Comparison of ENCODE assay signal across 10 mouse cellular contexts in genomic region chr5:140174814-140175490, GRCm38 (mm10).
A peak's percentile ranks its signal among the peaks of the same experiment; 100 is the strongest.
DNase-seq lines count a peak whose midpoint lies in the region; ATAC-seq and TF ChIP-seq lines count a peak whose summit lies in the region.
"Had no signal": no experiment of that assay in that cellular context is flagged by ENCODE, and none has a peak within 500 bp of the region (broad histone marks: within the 10 kb centered on the region; RNA-seq: fewer than 3 reads in every experiment).

No protein-coding gene starts in this region.

- in situ Hi-C loops in CH12.LX (cut with MboI; ENCODE audit: low pct_ligation_motif_present, low pct_unique_long_range_greater_than_20kb, low sequenced_read_pairs), result loop anchor here (25.0 kb wide), 1 partner anchor 237 kb away; the partner anchor contains the start of gene Eif3b

- no peaks in the 10 kb centered on the region for H3K9me3 ChIP-seq in forebrain, embryonic 14.5 days (replicated peaks; ENCODE audit: control insufficient read depth, low read length)
- no peaks in the 10 kb centered on the region for H3K9me3 ChIP-seq in forebrain, embryonic 11.5 days (ENCODE audit: control insufficient read depth, low read length)
- H3K9me3 ChIP-seq in CH12.LX (replicated peaks; ENCODE audit: low read length), result no peaks in the 10 kb centered on the region
- no peaks in the 10 kb centered on the region for H3K9me3 ChIP-seq in midbrain, embryonic 14.5 days (ENCODE audit: control insufficient read depth, low read length)
- no peaks in the 10 kb centered on the region for H3K9me3 ChIP-seq in heart, embryonic 11.5 days (replicated peaks; ENCODE audit: control insufficient read depth, low read length)
- H3K9me3 ChIP-seq: liver, embryonic 15.5 days had no signal

- H3K4me1 ChIP-seq in forebrain, embryonic 14.5 days (ENCODE audit: control insufficient read depth, insufficient read depth, low read length), result peaks cover 15% of the 10 kb centered on the region
- peaks cover 8% of the 10 kb centered on the region; the same call in 1 of the 2 replicates for H3K4me1 ChIP-seq in forebrain, embryonic 11.5 days (replicated peaks; ENCODE audit: control insufficient read depth, insufficient read depth, low read length)
- H3K4me1 ChIP-seq in CH12.LX (ENCODE audit: control insufficient read depth in 1 of 2, insufficient read depth in 2 of 2), result peaks cover 2 to 23% of the 10 kb centered on the region in 2 experiments; a peak in 2 of 4 replicates
- peaks cover 27% of the 10 kb centered on the region for H3K4me1 ChIP-seq in midbrain, embryonic 14.5 days (ENCODE audit: control insufficient read depth, insufficient read depth, low read length)
- H3K4me1 ChIP-seq in heart, embryonic 11.5 days (ENCODE audit: control insufficient read depth, insufficient read depth, low read length), result peaks cover 11% of the 10 kb centered on the region
- H3K4me1 ChIP-seq: liver, embryonic 15.5 days had no signal

- no peak for DNase-seq in forebrain, embryonic 14.5 days (ENCODE audit: low spot score)
- no peak for DNase-seq in forebrain, embryonic 11.5 days (ENCODE audit: low spot score)
- DNase-seq in CH12.LX (ENCODE audit: extremely low read depth), result no peak
- DNase-seq in midbrain, embryonic 14.5 days, result peak; percentile 63
- DNase-seq in embryo, embryonic 10 days (ENCODE audit: low spot score), result no peak
- no peak for DNase-seq in heart, adult 9 months (ENCODE audit: low spot score in 2 of 2)
- DNase-seq: right cerebral cortex, postnatal 25 days had no signal

- 81% methylated on average over 14 of the region's 14 CpGs for WGBS in forebrain, embryonic 14.5 days
- whole genome bisulfite sequencing in forebrain, embryonic 11.5 days, result 84% methylated on average over 14 of the region's 14 CpGs
- WGBS in midbrain, embryonic 14.5 days, result 53% methylated on average over 14 of the region's 14 CpGs
- WGBS in heart, embryonic 11.5 days (ENCODE audit: insufficient replicate concordance), result 83% methylated on average over 14 of the region's 14 CpGs

- no peak for TF ChIP-seq POLR2A in CH12.LX (IDR thresholded peaks at IDR 0.05; ENCODE audit: low read depth, low read length)

- no peak overlapping the region for H3K9ac ChIP-seq in forebrain, embryonic 14.5 days (ENCODE audit: low read length)
- H3K9ac ChIP-seq in forebrain, embryonic 11.5 days (ENCODE audit: low read length), result no peak overlapping the region
- no peak overlapping the region for H3K9ac ChIP-seq in CH12.LX (ENCODE audit: insufficient read depth, low read depth)
- H3K9ac ChIP-seq in midbrain, embryonic 14.5 days (replicated peaks; ENCODE audit: low read length), result no peak overlapping the region
- H3K9ac ChIP-seq in heart, embryonic 11.5 days (ENCODE audit: low read depth, low read length), result no peak overlapping the region
- H3K9ac ChIP-seq: liver, embryonic 15.5 days had no signal

- dilution Hi-C loops in CH12.LX (cut with MboI; ENCODE audit: extremely low pct_ligation_motif_present, extremely low pct_unique_long_range_greater_than_20kb, low sequenced_read_pairs), result no loop called here

- H3K79me2 ChIP-seq in CH12.LX (replicated peaks; ENCODE audit: control insufficient read depth, extremely low read depth, insufficient read depth, poor library complexity, severe bottlenecking), result no peaks in the 10 kb centered on the region

- TF ChIP-seq EP300 in CH12.LX (IDR thresholded peaks at IDR 0.05; ENCODE audit: low read length), result no peak

- no peak for ATAC-seq in forebrain, embryonic 14.5 days
- no peak for ATAC-seq in forebrain, embryonic 11.5 days (replicated peaks; ENCODE audit: low FRiP score)
- ATAC-seq in granulocyte monocyte progenitor cell, adult 5-6 weeks (replicated peaks; ENCODE audit: poor library complexity, severe bottlenecking), result peak; percentile 19; the same call in 1 of the 2 replicates
- no peak for ATAC-seq in midbrain, embryonic 14.5 days (ENCODE audit: low FRiP score, low TSS enrichment)
- ATAC-seq in heart, embryonic 11.5 days (replicated peaks; ENCODE audit: insufficient number of reproducible peaks, low FRiP score, low TSS enrichment), result no peak

- H3K36me3 ChIP-seq in forebrain, embryonic 14.5 days (ENCODE audit: control insufficient read depth, insufficient read depth, low read length), result no peaks in the 10 kb centered on the region
- no peaks in the 10 kb centered on the region for H3K36me3 ChIP-seq in forebrain, embryonic 11.5 days (ENCODE audit: control insufficient read depth, insufficient read depth, low read length)
- H3K36me3 ChIP-seq in CH12.LX (replicated peaks in 1 of 2; ENCODE audit: control insufficient read depth in 1 of 2, insufficient read depth in 1 of 2, low read length in 1 of 2), result peaks cover 0 to 61% of the 10 kb centered on the region in 2 experiments
- no peaks in the 10 kb centered on the region for H3K36me3 ChIP-seq in midbrain, embryonic 14.5 days (ENCODE audit: control insufficient read depth, insufficient read depth, low read length)
- H3K36me3 ChIP-seq in heart, embryonic 11.5 days (ENCODE audit: control insufficient read depth, insufficient read depth, low read length), result no peaks in the 10 kb centered on the region
- H3K36me3 ChIP-seq: liver, embryonic 15.5 days had no signal

- H3K4me2 ChIP-seq in forebrain, embryonic 14.5 days (ENCODE audit: low read length), result no peak overlapping the region
- no peak overlapping the region for H3K4me2 ChIP-seq in forebrain, embryonic 11.5 days (ENCODE audit: low read depth, low read length, severe bottlenecking)
- no peak overlapping the region for H3K4me2 ChIP-seq in CH12.LX (ENCODE audit: insufficient read depth, low read depth, poor library complexity, severe bottlenecking)
- no peak overlapping the region for H3K4me2 ChIP-seq in midbrain, embryonic 14.5 days (ENCODE audit: low read length)
- no peak overlapping the region for H3K4me2 ChIP-seq in heart, embryonic 11.5 days
- H3K4me2 ChIP-seq: liver, embryonic 15.5 days had no signal

- TF ChIP-seq RAD21 in CH12.LX (IDR thresholded peaks at IDR 0.05; ENCODE audit: low read depth, low read length), result no peak

- no peak for TF ChIP-seq CTCF in CH12.LX (conservative IDR thresholded peaks at IDR 0.05 in 1 of 2, IDR thresholded peaks at IDR 0.05 in 1 of 2; ENCODE audit: low read depth in 2 of 2, low read length in 2 of 2)

- no peaks in the 10 kb centered on the region for H3K27me3 ChIP-seq in forebrain, embryonic 14.5 days (replicated peaks; ENCODE audit: control insufficient read depth, insufficient read depth, low read length)
- H3K27me3 ChIP-seq in forebrain, embryonic 11.5 days (ENCODE audit: control insufficient read depth, insufficient read depth, low read length), result no peaks in the 10 kb centered on the region
- H3K27me3 ChIP-seq in CH12.LX (replicated peaks), result no peaks in the 10 kb centered on the region
- H3K27me3 ChIP-seq in midbrain, embryonic 14.5 days (ENCODE audit: control insufficient read depth, insufficient read depth, low read length), result no peaks in the 10 kb centered on the region
- no peaks in the 10 kb centered on the region for H3K27me3 ChIP-seq in heart, embryonic 11.5 days (ENCODE audit: control insufficient read depth, insufficient read depth, low read length)
- H3K27me3 ChIP-seq: liver, embryonic 15.5 days had no signal

- no peak overlapping the region for H3K4me3 ChIP-seq in forebrain, embryonic 14.5 days (ENCODE audit: low read depth, low read length)
- no peak overlapping the region for H3K4me3 ChIP-seq in forebrain, embryonic 11.5 days (ENCODE audit: low read depth, low read length)
- no peak overlapping the region for H3K4me3 ChIP-seq in CH12.LX (replicated peaks in 1 of 3; ENCODE audit: low read depth in 2 of 3, low read length in 2 of 3, poor library complexity in 1 of 3)
- H3K4me3 ChIP-seq in midbrain, embryonic 14.5 days (replicated peaks; ENCODE audit: low read depth, low read length), result no peak overlapping the region
- no peak overlapping the region for H3K4me3 ChIP-seq in heart, embryonic 11.5 days (ENCODE audit: low read depth, low read length)
- H3K4me3 ChIP-seq: liver, embryonic 15.5 days had no signal

- H3K27ac ChIP-seq in forebrain, embryonic 14.5 days (ENCODE audit: low read depth, low read length), result peak overlapping the region; percentile 0; the same call in 1 of the 2 replicates
- H3K27ac ChIP-seq in forebrain, embryonic 11.5 days (ENCODE audit: low read depth, low read length), result no peak overlapping the region
- no peak overlapping the region for H3K27ac ChIP-seq in CH12.LX (ENCODE audit: insufficient read depth, low read depth)
- peak overlapping the region; percentile 56 for H3K27ac ChIP-seq in midbrain, embryonic 14.5 days (replicated peaks; ENCODE audit: low read depth, low read length)
- H3K27ac ChIP-seq in heart, embryonic 11.5 days (ENCODE audit: low read depth, low read length), result no peak overlapping the region
- H3K27ac ChIP-seq: liver, embryonic 15.5 days had no signal

TF ChIP-seq in CH12.LX, 34 proteins besides CTCF, POLR2A, EP300 and RAD21:
- TF ChIP-seq ZKSCAN1 (IDR thresholded peaks at IDR 0.05; ENCODE audit: borderline replicate concordance, low read depth, low read length) (no peak), ETS1 (conservative IDR thresholded peaks at IDR 0.05; ENCODE audit: low read depth, low read length) (0 out of 2 replicates have a peak, but pooled peaks have one; percentile 14)

Comparison
In these comparisons a context has a peak if more than half of its experiments do, and no peak if none do; other contexts are left out.
1. H3K27ac ChIP-seq: peak in forebrain, embryonic 14.5 days (single experiment) and midbrain, embryonic 14.5 days (single experiment); none in forebrain, embryonic 11.5 days (single experiment), CH12.LX (single experiment) and heart, embryonic 11.5 days (single experiment).